Mouse (Mus musculus) urinary bladder, adult 18-20 months (tissue): ENCODE measurements around the gene Gm42791.

ENCODE experiments used
- DNase-seq, 2 experiments: peaks; one replicate each; pipeline ENCODE4 v3.0.0; 2022; ENCODE audit warnings: low spot score in 2 of 2, mixed read lengths in 2 of 2

The Gm42791 gene

GRCm38 (mm10) chr5:148924051-148924450 lies 70.9 kb downstream of the Gm42791 start:
- no peak for DNase-seq

GRCm38 (mm10) chr5:148923408-148923807 lies 71.5 kb downstream of the Gm42791 start:
- no peak for DNase-seq

DNA sequence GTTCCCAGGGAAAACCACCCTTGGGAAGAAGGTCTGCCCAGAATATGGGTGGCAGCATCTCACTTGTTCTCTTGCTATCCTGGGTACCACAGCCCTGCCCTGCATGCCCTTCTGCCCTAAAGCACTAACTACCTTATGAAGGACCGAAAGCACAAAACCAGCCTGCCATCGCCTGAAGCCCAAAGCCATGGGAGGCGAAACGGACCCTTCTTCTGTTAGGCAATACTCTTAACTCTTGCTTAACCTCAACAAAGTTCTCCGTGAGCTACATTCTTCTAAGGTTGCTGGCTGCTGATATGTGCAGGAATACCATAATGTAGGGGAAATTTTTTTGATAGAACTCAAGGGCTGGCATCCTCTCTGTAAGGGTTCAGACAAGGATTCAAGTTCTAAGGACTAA lies 72.2 kb downstream of the Gm42791 start:
- DNase-seq: no peak

GRCm38 (mm10) chr5:148918049-148918448 lies 76.9 kb downstream of the Gm42791 start:
- no peak for DNase-seq

DNA sequence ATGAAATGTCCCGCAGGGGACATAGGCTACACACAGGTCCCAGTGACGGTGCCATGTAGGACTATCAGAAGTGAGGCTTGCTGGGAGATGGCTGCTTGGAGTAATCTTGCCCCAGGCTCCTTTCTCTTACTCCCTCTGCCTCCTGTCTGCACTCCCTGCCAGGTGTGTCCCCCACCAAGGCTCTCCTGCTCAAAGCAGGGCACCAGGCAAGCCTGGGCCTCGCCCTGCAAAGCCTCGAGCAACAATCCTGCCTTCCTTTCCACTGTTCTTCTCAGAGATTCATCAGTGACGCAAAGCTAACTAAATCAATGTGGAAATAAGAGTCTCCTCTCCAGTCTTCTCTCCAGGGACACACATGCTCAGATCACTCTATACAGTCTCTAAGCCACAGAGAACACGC lies 78.2 kb downstream of the Gm42791 start:
- no peak for DNase-seq

DNA sequence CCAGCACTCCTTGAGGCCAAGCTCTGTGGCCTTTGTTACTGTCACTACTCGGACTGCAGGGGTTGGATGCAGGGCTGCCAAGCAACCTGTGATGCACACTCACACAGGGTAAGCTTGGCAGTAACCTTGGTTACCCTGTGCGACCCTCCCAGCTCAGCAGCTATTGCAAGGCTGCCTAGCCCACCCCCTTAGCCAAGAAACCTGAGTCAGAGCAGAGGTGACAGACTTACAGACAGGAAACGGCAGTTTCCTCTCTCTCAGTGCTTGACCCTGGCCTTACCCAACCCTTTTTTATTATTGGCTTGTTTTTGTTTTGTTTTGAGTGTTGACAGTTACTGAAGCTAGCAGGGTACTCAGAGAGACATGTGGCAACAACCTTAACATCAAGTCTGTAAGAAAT lies 82.7 kb downstream of the Gm42791 start:
- no peak for DNase-seq

DNA sequence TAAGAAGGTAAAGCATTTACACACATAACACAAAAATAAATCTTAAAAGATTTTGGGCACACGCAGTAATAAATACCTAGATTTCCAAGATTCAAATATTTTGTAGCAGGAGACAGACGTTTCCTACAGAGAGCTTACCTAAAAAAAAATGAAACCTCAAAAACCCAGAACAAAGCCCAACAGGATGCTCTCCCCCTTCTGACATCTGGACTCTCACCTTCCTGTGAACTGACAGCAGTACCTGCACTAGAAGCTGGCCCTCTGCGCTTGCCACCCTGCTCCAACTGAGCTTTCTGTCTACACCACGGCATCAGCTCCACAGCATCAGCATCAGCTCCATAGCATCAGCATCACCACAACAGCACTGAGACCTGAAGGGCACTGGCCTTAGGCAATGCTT lies 84.9 kb downstream of the Gm42791 start:
- no peak for DNase-seq

DNA sequence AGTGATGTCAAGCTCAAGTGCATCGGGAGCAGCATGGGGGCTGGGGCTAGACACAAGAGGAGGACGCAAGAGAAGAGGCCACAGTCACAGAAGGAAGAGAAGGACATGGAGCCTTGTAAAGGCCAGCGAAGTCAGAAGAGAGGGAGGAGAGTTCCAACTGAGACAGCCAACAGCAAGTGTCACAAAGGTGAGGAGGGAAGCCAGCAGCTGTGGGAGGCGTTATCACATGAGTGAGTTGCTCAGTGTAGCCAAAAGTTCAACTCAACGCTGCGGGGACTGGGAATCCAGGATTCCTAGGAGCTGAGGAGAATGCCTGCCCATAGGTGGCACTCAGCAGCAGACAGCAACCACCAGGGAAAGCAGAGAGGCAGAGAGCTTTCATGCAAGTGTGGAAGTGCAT lies 85.5 kb downstream of the Gm42791 start:
- DNase-seq: no peak

- no peak for DNase-seq
Measured at GRCm38 (mm10) chr5:148909057-148909395, 85.9 kb downstream of the Gm42791 start.

DNA sequence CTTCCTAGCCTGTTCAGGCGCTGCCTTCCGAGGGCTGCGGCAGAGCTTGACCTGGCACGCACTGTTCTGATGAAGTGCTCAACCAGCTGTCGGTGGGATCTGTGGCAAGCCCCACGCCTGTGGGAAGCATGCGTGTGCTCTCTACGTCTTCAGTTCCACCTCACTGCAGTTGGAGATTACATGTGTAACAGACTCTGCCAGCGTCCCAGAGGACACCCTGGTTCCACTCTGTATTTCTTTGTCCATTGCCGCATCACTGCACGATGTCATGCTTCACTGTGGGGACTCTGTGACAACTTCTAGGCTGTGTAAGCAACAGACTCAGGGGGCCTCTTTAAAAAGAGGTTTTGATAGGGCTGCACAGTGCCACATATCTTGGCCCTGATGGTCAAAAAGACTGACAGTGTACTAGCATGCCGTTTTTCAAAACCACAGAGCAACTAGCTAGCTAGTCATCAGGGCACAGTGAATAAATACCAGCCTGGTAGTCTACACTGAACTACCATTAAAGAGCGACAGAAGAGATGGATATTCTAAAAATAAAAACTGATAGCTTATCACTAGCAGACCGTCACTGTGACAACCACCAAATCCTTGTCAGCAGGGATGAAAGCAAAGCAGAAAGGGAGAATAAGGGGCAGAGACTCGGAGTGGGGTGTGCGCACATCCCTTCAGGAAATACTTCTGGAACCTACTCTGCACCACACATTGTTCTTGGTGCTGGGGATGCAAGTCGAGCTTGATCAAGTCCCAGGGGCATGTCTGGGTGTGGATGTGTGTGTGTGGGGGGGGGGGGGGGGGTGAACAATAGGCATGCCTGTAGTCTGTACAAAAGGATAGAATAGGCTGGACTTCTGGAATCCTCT lies 86.5 kb downstream of the Gm42791 start:
- DNase-seq: no peak

DNA sequence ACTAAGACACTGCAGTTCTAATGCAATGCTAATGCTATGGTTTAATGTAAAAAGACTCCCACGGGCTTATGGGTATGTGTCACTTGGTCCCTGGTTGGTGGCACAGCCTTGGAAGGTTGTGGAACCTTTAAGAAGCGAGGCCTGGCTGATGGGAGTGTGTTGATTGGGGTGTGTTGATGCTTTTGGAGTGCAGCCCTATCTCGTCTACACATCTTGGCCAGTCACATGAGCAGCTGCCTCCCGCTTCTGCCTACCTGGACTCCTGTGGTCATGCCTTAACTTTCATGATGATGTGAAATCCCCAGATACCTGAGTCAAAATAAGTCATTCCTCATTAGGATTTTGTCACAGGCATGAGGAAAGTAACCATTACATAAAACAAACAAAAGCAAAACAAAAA lies 88.6 kb downstream of the Gm42791 start:
- DNase-seq: no peak

GRCm38 (mm10) chr5:148904846-148905245 lies 90.1 kb downstream of the Gm42791 start:
- no peak for DNase-seq

GRCm38 (mm10) chr5:148899361-148899760 lies 95.6 kb downstream of the Gm42791 start:
- DNase-seq: no peak

GRCm38 (mm10) chr5:148897941-148898417 lies 97.0 kb downstream of the Gm42791 start:
- no peak for DNase-seq

DNA sequence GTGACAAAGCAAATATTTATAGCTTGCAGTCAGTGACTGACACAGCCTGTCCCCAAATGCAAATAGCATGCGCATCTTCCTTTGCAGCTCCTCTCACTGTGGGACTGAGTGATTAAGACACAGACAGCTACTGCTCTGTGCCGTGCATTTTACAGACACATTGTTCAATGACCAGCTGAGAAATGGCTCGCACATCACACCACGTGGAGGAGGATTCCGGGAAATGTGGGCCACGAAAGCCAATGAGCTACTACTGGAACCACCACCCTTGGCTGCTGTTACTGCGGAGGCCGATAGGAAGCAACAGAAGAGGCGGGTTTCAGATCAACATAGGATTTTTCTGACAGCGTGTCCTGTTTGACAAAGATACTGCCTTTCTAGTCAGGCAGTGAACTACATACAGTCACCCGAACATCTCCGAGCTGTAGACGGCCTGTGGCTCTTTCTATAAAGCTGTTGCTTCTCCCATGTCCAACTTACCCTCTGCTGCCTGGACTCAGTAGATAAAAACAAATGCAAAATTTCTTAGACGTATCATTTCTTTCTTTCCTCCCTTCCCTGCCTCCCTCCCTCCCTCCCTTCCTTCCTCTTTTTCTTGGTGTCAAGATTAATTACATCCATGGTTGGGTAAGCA lies 97.8 kb downstream of the Gm42791 start:
- DNase-seq: no peak

DNA sequence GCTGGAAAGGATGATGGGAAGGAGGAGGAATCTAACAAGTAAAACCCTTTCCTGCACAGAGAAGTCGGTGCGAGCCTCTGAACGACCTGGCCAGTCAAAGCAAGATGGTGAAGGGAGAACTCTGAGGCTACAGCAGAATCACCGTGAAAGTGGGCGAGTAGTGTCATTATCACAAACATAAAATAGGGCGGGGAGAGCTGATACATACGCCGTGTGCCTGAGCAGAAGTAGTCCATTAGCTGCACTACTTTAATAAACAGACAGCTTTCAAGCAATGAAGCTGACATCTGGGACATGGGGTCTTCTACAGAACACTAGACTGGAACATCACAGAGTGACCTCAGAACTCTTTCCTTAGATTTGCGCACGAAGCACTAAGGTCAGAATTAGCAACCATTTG lies 98.4 kb downstream of the Gm42791 start:
- no peak for DNase-seq

DNA sequence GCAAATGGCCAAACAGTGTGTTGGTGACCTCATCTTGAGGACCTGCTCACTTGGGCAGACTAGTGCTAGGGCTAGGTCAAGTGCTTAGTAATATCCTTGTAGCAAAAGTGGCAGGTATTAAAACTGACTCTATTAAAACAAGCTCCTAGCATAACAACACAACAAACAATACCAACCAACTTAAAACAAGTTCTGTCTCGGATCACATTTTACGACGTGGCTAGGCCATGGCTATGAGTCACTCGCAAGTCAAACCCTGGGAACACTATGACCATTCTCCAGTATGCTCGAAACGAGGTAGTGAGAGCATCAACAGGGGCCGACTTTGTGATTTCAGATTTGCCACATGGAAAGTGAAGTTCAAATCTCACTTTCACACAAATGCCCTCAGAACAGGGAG lies 99.1 kb downstream of the Gm42791 start:
- DNase-seq: no peak

GRCm38 (mm10) chr5:148895034-148895433 lies 99.9 kb downstream of the Gm42791 start:
- no peak for DNase-seq

- no peak for DNase-seq
Measured at GRCm38 (mm10) chr5:148890237-148890636, 104.7 kb downstream of the Gm42791 start.

- no peak for DNase-seq
Measured at GRCm38 (mm10) chr5:148888032-148888431, 106.9 kb downstream of the Gm42791 start.

DNA sequence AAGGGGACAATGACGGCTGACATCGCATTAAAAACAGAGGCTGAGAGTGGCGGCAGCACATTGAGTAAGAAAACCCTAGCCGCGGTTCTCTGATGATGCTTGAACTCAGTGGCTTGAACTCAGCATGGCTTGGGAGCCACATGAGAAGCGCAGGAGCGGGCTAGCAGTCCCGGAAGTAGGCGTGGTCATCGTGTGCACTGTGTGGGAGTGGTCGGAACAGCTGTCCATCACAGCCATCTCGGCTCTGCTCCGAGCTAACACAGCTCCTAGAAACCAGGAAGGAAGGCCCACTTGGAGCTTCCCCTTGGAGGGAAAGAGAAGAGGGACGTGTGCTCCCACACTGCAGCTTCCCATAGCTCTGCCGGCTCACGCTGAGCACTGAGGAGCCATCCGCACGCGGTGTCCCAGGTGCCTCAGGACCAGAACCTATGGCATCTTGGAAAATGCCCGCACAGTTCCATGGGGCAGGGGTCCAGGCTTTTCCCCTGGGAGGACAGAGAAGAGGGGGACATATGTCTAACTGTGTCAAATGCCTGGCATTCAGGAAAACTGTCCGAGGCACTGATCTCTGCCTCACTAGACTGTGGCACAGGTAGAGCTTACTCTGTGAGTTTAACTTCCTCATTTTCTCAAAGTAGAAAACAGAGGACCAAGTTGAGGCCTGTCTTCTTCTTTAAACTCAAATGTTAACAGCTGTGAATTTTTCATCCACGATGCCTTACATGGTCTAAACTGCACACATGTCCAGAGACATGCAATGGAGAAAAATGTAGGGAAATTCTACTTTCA lies 108.9 kb downstream of the Gm42791 start:
- peak in 1 of 2 experiments; percentile 18 for DNase-seq

- no peak for DNase-seq
Measured at GRCm38 (mm10) chr5:148883671-148884070, 111.3 kb downstream of the Gm42791 start.
